Comparison of ENCODE assay signal across 12 mouse cellular contexts in genomic region chr2:152794281-152794827, GRCm38 (mm10). TPM values are rescaled to one million over a fixed set of nuclear protein-coding genes. Genes with fewer than 3 reads are reported as not detected.
DNase-seq lines count a peak whose midpoint lies in the region; ATAC-seq and TF ChIP-seq lines count a peak whose summit lies in the region.
"Had no signal": no experiment of that assay in that cellular context is flagged by ENCODE, and none has a peak within 500 bp of the region (broad histone marks: within the 10 kb centered on the region; RNA-seq: fewer than 3 reads in every experiment).

No protein-coding gene starts in this region.

- H3K9ac ChIP-seq in midbrain, postnatal 0 days (replicated peaks; ENCODE audit: low read length, poor library complexity, severe bottlenecking), result no peak overlapping the region
- H3K9ac ChIP-seq in midbrain, embryonic 14.5 days (replicated peaks; ENCODE audit: low read length), result no peak overlapping the region
- H3K9ac ChIP-seq in heart, embryonic 12.5 days, result no peak overlapping the region
- H3K9ac ChIP-seq: embryonic facial prominence, embryonic 13.5 days; lung, embryonic 15.5 days had no signal

- DNase-seq in heart, embryonic 10.5 days (ENCODE audit: low spot score), result no peak
- no peak for DNase-seq in heart, adult 8-10 months (ENCODE audit: low spot score)
- DNase-seq in midbrain, postnatal 0 days (ENCODE audit: low spot score), result peak; percentile 62
- DNase-seq in midbrain, embryonic 14.5 days, result no peak
- peak; percentile 31 for DNase-seq in kidney, postnatal 10 days
- DNase-seq in thymus, postnatal 36 days, result peak; percentile 71 to 83
- DNase-seq in adrenal gland, adult (ENCODE audit: inconsistent age in 2 of 2, low spot score in 1 of 2), result no peak
- DNase-seq: adrenal gland, postnatal 25 days; gastrocnemius, postnatal 25 days had no signal

- peaks cover 54% of the 10 kb centered on the region for H3K4me1 ChIP-seq in heart, embryonic 10.5 days
- peaks cover 4% of the 10 kb centered on the region; the same call in 1 of the 2 replicates for H3K4me1 ChIP-seq in midbrain, postnatal 0 days (ENCODE audit: insufficient read depth, low read length)
- 0 out of 2 replicates have a peak, but pooled peaks cover 3% of the 10 kb centered on the region for H3K4me1 ChIP-seq in midbrain, embryonic 14.5 days (ENCODE audit: control insufficient read depth, insufficient read depth, low read length)
- peaks cover 57% of the 10 kb centered on the region for H3K4me1 ChIP-seq in heart, embryonic 12.5 days (replicated peaks)

- peaks cover 7% of the 10 kb centered on the region for H3K36me3 ChIP-seq in heart, embryonic 10.5 days
- no peaks in the 10 kb centered on the region for H3K36me3 ChIP-seq in midbrain, postnatal 0 days (ENCODE audit: insufficient read depth, low read length)
- H3K36me3 ChIP-seq in midbrain, embryonic 14.5 days (ENCODE audit: control insufficient read depth, insufficient read depth, low read length), result no peaks in the 10 kb centered on the region
- H3K36me3 ChIP-seq in heart, embryonic 12.5 days, result peaks cover 8% of the 10 kb centered on the region; the same call in 1 of the 2 replicates
- H3K36me3 ChIP-seq: lung, embryonic 15.5 days had no signal

- no peak overlapping the region for H3K4me2 ChIP-seq in midbrain, postnatal 0 days (ENCODE audit: low read depth, low read length, poor library complexity, severe bottlenecking)
- H3K4me2 ChIP-seq in midbrain, embryonic 14.5 days (ENCODE audit: low read length), result no peak overlapping the region
- no peak overlapping the region for H3K4me2 ChIP-seq in heart, embryonic 12.5 days
- H3K4me2 ChIP-seq: embryonic facial prominence, embryonic 13.5 days; lung, embryonic 15.5 days had no signal

- no peak overlapping the region for H3K4me3 ChIP-seq in heart, embryonic 10.5 days
- H3K4me3 ChIP-seq in midbrain, postnatal 0 days (ENCODE audit: low read depth, low read length), result no peak overlapping the region
- no peak overlapping the region for H3K4me3 ChIP-seq in midbrain, embryonic 14.5 days (replicated peaks; ENCODE audit: low read depth, low read length)
- H3K4me3 ChIP-seq in heart, embryonic 12.5 days, result no peak overlapping the region
- H3K4me3 ChIP-seq: embryonic facial prominence, embryonic 13.5 days; lung, embryonic 15.5 days had no signal

- ATAC-seq in midbrain, postnatal 0 days (ENCODE audit: low FRiP score), result peak; percentile 16; the same call in 1 of the 2 replicates
- no peak for ATAC-seq in midbrain, embryonic 14.5 days (ENCODE audit: low FRiP score, low TSS enrichment)
- no peak for ATAC-seq in heart, embryonic 12.5 days (ENCODE audit: insufficient number of reproducible peaks, low FRiP score)

- H3K27me3 ChIP-seq in heart, embryonic 10.5 days (ENCODE audit: insufficient read depth, poor library complexity, severe bottlenecking), result no peaks in the 10 kb centered on the region
- H3K27me3 ChIP-seq in midbrain, postnatal 0 days (ENCODE audit: insufficient read depth, low read length), result no peaks in the 10 kb centered on the region
- no peaks in the 10 kb centered on the region for H3K27me3 ChIP-seq in midbrain, embryonic 14.5 days (ENCODE audit: control insufficient read depth, insufficient read depth, low read length)
- no peaks in the 10 kb centered on the region for H3K27me3 ChIP-seq in heart, embryonic 12.5 days (replicated peaks)
- H3K27me3 ChIP-seq: embryonic facial prominence, embryonic 13.5 days; lung, embryonic 15.5 days had no signal

- no peak for TF ChIP-seq CTCF in midbrain, postnatal 0 days (IDR thresholded peaks at IDR 0.05)

- 76% methylated on average over 9 of the region's 9 CpGs for WGBS in heart, embryonic 10.5 days
- WGBS in midbrain, postnatal 0 days, result 72% methylated on average over 9 of the region's 9 CpGs
- 80% methylated on average over 9 of the region's 9 CpGs for WGBS in midbrain, embryonic 14.5 days
- 76% methylated on average over 9 of the region's 9 CpGs for WGBS in heart, embryonic 12.5 days

- no peaks in the 10 kb centered on the region for H3K9me3 ChIP-seq in heart, embryonic 10.5 days
- H3K9me3 ChIP-seq in midbrain, postnatal 0 days (ENCODE audit: low read length), result no peaks in the 10 kb centered on the region
- no peaks in the 10 kb centered on the region for H3K9me3 ChIP-seq in midbrain, embryonic 14.5 days (ENCODE audit: control insufficient read depth, low read length)
- H3K9me3 ChIP-seq in heart, embryonic 12.5 days (replicated peaks), result no peaks in the 10 kb centered on the region
- H3K9me3 ChIP-seq: embryonic facial prominence, embryonic 13.5 days; lung, embryonic 15.5 days had no signal

- H3K27ac ChIP-seq in heart, embryonic 10.5 days, result peak overlapping the region; percentile 38
- H3K27ac ChIP-seq in midbrain, postnatal 0 days (ENCODE audit: low read depth, low read length), result no peak overlapping the region
- no peak overlapping the region for H3K27ac ChIP-seq in midbrain, embryonic 14.5 days (replicated peaks; ENCODE audit: low read depth, low read length)
- H3K27ac ChIP-seq in heart, embryonic 12.5 days (ENCODE audit: poor library complexity, severe bottlenecking), result no peak overlapping the region
- H3K27ac ChIP-seq: embryonic facial prominence, embryonic 13.5 days; lung, embryonic 15.5 days had no signal

RNA-seq across cellular contexts. Expression of gene Bcl2l1, which starts 37.2 kb away (rescaled TPM):
- polyA plus RNA-seq in heart, embryonic 10.5 days (2016; fragmentation: Nextera tagmentation; extraction: Ambion mirVana), result 72.8 and 76.2 TPM in 2 replicates
- 10 to 100 TPM; 46.9 to 66.6 (median 51.4) TPM for total RNA-seq in heart, adult 8-10 months (2022)
- total RNA-seq in midbrain, postnatal 0 days (2014; rRNA removed), result 124 and 133 TPM in 2 replicates
- 150 and 158 TPM in 2 replicates for polyA plus RNA-seq in midbrain, postnatal 0 days (2015; fragmentation: Nextera tagmentation; extraction: Ambion mirVana)
- polyA plus RNA-seq in midbrain, embryonic 14.5 days (2014; fragmentation: Nextera tagmentation; extraction: Ambion mirVana), result 171 and 208 TPM in 2 replicates
- 83.0 and 85.9 TPM in 2 replicates for polyA plus RNA-seq in heart, embryonic 12.5 days (2016; fragmentation: Nextera tagmentation; extraction: Ambion mirVana)

RNA-seq across cellular contexts. Expression of gene Cox4i2, which starts 40.4 kb away (rescaled TPM):
- 18.8 and 21.1 TPM in 2 replicates for polyA plus RNA-seq in heart, embryonic 10.5 days (2016; fragmentation: Nextera tagmentation; extraction: Ambion mirVana)
- 10 to 100 TPM; 10.3 to 16.2 (median 12.4) TPM for total RNA-seq in heart, adult 8-10 months (2022)
- total RNA-seq in midbrain, postnatal 0 days (2014; rRNA removed), result 2.0 and 6.8 TPM in 2 replicates
- polyA plus RNA-seq in midbrain, postnatal 0 days (2015; fragmentation: Nextera tagmentation; extraction: Ambion mirVana), result 3.3 and 4.5 TPM in 2 replicates
- 5.4 and 5.6 TPM in 2 replicates for polyA plus RNA-seq in midbrain, embryonic 14.5 days (2014; fragmentation: Nextera tagmentation; extraction: Ambion mirVana)
- 18.9 and 20.8 TPM in 2 replicates for polyA plus RNA-seq in heart, embryonic 12.5 days (2016; fragmentation: Nextera tagmentation; extraction: Ambion mirVana)

RNA-seq across cellular contexts. Expression of gene Tpx2, which starts 53.4 kb away (rescaled TPM):
- 74.7 and 97.0 TPM in 2 replicates for polyA plus RNA-seq in heart, embryonic 10.5 days (2016; fragmentation: Nextera tagmentation; extraction: Ambion mirVana)
- total RNA-seq in heart, adult 8-10 months (2022), result 1 to 10 TPM in 2 of 4 experiments, under 1 TPM in 2; 0.65 to 1.4 (median 0.91) TPM
- total RNA-seq in midbrain, postnatal 0 days (2014; rRNA removed), result 4.2 and 4.7 TPM in 2 replicates
- polyA plus RNA-seq in midbrain, postnatal 0 days (2015; fragmentation: Nextera tagmentation; extraction: Ambion mirVana), result 4.6 and 4.8 TPM in 2 replicates
- 14.2 and 27.5 TPM in 2 replicates for polyA plus RNA-seq in midbrain, embryonic 14.5 days (2014; fragmentation: Nextera tagmentation; extraction: Ambion mirVana)
- polyA plus RNA-seq in heart, embryonic 12.5 days (2016; fragmentation: Nextera tagmentation; extraction: Ambion mirVana), result 65.6 and 74.1 TPM in 2 replicates

RNA-seq across cellular contexts. Expression of gene Id1, which starts 58.3 kb away (rescaled TPM):
- 92.5 and 124 TPM in 2 replicates for polyA plus RNA-seq in heart, embryonic 10.5 days (2016; fragmentation: Nextera tagmentation; extraction: Ambion mirVana)
- total RNA-seq in heart, adult 8-10 months (2022), result 10 to 100 TPM; 43.3 to 63.6 (median 58.4) TPM
- total RNA-seq in midbrain, postnatal 0 days (2014; rRNA removed), result 69.6 and 71.7 TPM in 2 replicates
- polyA plus RNA-seq in midbrain, postnatal 0 days (2015; fragmentation: Nextera tagmentation; extraction: Ambion mirVana), result 52.6 and 58.3 TPM in 2 replicates
- polyA plus RNA-seq in midbrain, embryonic 14.5 days (2014; fragmentation: Nextera tagmentation; extraction: Ambion mirVana), result 33.5 and 38.8 TPM in 2 replicates
- 87.7 and 90.9 TPM in 2 replicates for polyA plus RNA-seq in heart, embryonic 12.5 days (2016; fragmentation: Nextera tagmentation; extraction: Ambion mirVana)

Comparison
In these comparisons a context has a peak if more than half of its experiments do, and no peak if none do; other contexts are left out.
1. DNase-seq: peak in midbrain, postnatal 0 days (single experiment), kidney, postnatal 10 days (single experiment) and thymus, postnatal 36 days (2 of 2); none in heart, embryonic 10.5 days (single experiment), heart, adult 8-10 months (single experiment), midbrain, embryonic 14.5 days (single experiment) and adrenal gland, adult (0 of 2).